In genomic region chr17:46160686-46161085, GRCm38 (mm10) we compare ENCODE assay signal across 7 mouse cellular contexts. TPM values are rescaled to one million over a fixed set of nuclear protein-coding genes. Genes with fewer than 3 reads are reported as not detected.
DNase-seq lines count a peak whose midpoint lies in the region; ATAC-seq lines count a peak whose summit lies in the region.

Gtpbp2 (plus strand) TSS chr17:46161032.

- ATAC-seq in intestine, embryonic 14.5 days (replicated peaks; ENCODE audit: low FRiP score, low TSS enrichment, low read depth): peak; percentile 89

- peak within 1 kb of the TSS; percentile 91 for H3K4me2 ChIP-seq in intestine, embryonic 14.5 days (ENCODE audit: low read length)

- peaks cover 16% of the 10 kb centered on the region for H3K36me3 ChIP-seq in intestine, embryonic 14.5 days (ENCODE audit: control insufficient read depth, insufficient read depth, low read length)

- peak within 1 kb of the TSS; percentile 83 for H3K27ac ChIP-seq in intestine, embryonic 14.5 days (ENCODE audit: low read depth)

- WGBS in intestine, embryonic 14.5 days: under 1% methylated on average over 23 of the region's 23 CpGs

- H3K9me3 ChIP-seq in intestine, embryonic 14.5 days (ENCODE audit: control insufficient read depth, low read length): no peaks in the 10 kb centered on the region

- intact Hi-C loops in left cerebral cortex, postnatal 14 days (cut with DNase I): no loop called here

- peak; percentile 97 for DNase-seq in adrenal gland, adult 2 months
- peak; percentile 100 for DNase-seq in embryo, embryonic 11 days
- DNase-seq in gastrocnemius, postnatal 25 days: peak; percentile 97
- peak; percentile 87 for DNase-seq in intestine, embryonic 14.5 days (ENCODE audit: low spot score)
- DNase-seq in left cerebral cortex, postnatal 14 days (ENCODE audit: low spot score in 2 of 2): peak; percentile 97 to 100
- peak; percentile 99 for DNase-seq in mesoderm, embryonic 11.5 days (ENCODE audit: low read depth, low spot score)
- peak; percentile 99 for DNase-seq in skeletal muscle tissue, adult 2 months (ENCODE audit: low read depth, low spot score)

- H3K9ac ChIP-seq in intestine, embryonic 14.5 days (ENCODE audit: low read length): peak within 1 kb of the TSS; percentile 84

- H3K4me3 ChIP-seq in intestine, embryonic 14.5 days (ENCODE audit: low read depth, low read length): peak within 1 kb of the TSS; percentile 80

- H3K27me3 ChIP-seq in intestine, embryonic 14.5 days (replicated peaks; ENCODE audit: control insufficient read depth, insufficient read depth, low read length): no peaks in the 10 kb centered on the region

- H3K4me1 ChIP-seq in intestine, embryonic 14.5 days (replicated peaks; ENCODE audit: control insufficient read depth, insufficient read depth, low read length): peaks cover 21% of the 10 kb centered on the region

RNA-seq across cellular contexts. Expression of gene Gtpbp2, which starts in this region (rescaled TPM):
- 10 to 100 TPM; 58.4 to 69.9 TPM for total RNA-seq in adrenal gland, adult 2 months (2021)
- 92.0 and 96.8 TPM in 2 replicates for polyA plus RNA-seq in adrenal gland, adult 2 months (2012; rRNA removed)
- total RNA-seq in gastrocnemius, postnatal 25 days (2021): 10 to 100 TPM; 46.5 to 50.8 TPM
- 29.9 and 30.7 TPM in 2 replicates for polyA plus RNA-seq in intestine, embryonic 14.5 days (2014; fragmentation: Nextera tagmentation; extraction: Ambion mirVana)
- total RNA-seq in left cerebral cortex, postnatal 14 days (2021): 100 to 1,000 TPM in 1 of 2 experiments, 10 to 100 TPM in 1; 95.4 to 106 TPM

Comparison
In these comparisons a context has a peak if more than half of its experiments do, and no peak if none do; other contexts are left out.
1. Peak in every context shown above with its lines: DNase-seq, ATAC-seq, H3K4me3 ChIP-seq and H3K27ac ChIP-seq.